Mouse (Mus musculus) embryo, embryonic 10 days (tissue): ENCODE measurements around the gene Scgb1b20.
"Not testable (repeated sequence)": the region's sequence is repeated elsewhere in the genome, so short reads cannot be mapped to it uniquely, and the experiment has no call there.

Experiments used
- DNase-seq: peaks from one replicate; pipeline ENCODE4 v3.0.0-alpha.2; 2015; ENCODE audit warnings: low spot score

Scgb1b20 gene

DNA sequence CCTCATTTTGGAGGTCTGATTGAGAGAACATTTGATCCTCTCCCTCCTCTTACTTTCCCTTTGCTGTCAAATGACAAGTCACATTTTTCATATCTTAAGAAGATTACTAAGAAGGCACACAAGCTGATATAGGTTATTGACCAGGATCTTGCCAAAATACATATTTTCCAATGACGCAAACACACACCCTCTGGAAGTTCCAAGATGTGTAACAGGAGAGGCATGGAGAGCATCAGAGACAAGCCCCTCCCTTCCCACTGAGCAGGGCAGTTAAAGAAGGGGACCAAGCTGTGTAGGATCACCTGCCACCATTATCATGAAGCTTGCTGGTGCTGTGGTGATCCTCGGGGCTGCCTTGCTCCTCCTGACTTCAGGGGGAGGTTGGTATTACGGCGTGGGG lies at the start of gene Scgb1b20:
Gene Scgb1b20 (plus strand): TSS at position 301 of the 400 bp plus-strand sequence.
- DNase-seq: not testable (repeated sequence)

DNA sequence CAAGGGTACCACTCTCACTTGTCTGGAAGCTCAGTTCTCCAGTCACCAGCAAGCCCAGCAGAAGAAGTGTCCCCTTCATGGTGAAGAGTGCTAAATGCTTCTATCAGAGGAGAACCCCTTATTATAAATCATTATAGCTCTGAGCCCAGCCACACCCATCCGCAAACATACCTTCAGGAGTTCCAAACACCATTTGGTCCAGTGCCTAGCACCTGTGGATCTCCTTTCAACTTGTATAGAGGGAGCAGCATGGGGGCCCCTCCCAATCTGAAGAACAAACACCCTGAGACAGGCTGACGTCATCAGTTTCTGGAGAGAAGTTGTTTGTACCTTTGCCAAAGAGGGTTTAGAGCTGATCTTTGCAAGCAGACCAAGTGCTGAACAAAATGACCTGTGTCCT lies 6.8 kb upstream of the Scgb1b20 start, which contains the start of gene Scgb2b20:
Gene Scgb2b20 (minus strand): TSS at position 101 of the 400 bp plus-strand sequence.
- DNase-seq: not testable (repeated sequence)

DNA sequence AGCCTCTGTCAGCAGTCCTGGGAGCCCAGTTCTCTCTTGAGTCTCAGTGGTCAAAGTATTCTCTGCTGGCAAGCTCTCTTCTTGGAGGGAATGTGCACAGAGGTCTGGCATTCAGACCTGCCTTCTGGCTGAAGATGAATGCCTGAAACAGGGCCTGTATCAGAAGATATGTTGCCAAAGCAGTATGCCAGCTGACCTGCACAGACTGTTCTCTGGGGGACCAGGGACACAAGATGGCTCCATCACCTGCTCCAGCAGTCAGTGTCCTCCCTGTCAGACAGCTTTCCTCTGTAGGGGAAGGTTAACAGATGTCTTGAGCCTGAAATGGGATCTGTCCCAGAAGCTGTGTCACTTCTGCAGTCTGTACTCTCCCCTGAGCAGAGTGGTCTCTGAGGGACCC lies 26.7 kb downstream of the Scgb1b20 start:
- DNase-seq: not testable (repeated sequence)

DNA sequence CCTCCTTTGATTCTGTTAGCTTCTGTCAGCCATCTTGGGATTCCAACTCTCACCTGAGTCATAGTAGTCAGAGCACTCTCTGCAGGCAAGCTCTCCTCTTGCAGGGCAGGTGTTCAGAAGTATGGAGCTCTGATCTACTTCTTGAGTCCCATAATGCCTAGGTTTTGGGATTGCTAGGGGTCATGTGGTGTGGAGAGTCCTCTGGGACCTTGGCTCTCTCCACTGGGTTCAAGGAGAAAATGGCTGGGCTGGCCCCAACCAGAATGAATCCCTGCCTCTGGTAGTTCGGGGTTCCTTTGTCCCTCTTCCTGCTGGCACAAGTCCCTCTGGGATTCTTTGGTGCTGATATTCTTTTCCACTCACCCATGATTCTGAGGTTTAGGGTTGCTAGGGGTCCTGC lies 28.6 kb downstream of the Scgb1b20 start:
- no peak for DNase-seq

DNA sequence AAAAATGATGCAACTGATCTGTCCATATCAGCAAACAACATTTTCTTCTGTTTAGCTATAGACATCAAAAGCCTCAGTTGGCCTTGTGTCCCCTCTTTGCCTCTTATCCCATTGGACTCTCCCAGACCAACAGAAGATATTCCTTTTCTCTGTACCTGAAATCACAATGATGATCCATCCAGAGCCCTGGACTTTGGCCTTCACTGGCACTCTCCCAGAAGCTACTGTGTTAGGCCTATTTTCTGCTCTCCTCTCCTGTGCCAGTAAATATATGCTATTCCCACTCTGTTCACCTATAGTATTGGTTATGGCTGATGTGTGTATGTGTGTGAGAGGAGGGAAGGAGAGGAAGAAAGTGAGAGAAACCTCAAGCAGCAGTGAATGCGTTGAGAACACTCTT lies 36.6 kb downstream of the Scgb1b20 start:
- DNase-seq: not testable (repeated sequence)
